Mouse (Mus musculus): Measurements from ENCODE around the gene Gm12166. TPM values are rescaled to one million over a fixed set of nuclear protein-coding genes. Genes with fewer than 3 reads are reported as not detected.
"Not testable (repeated sequence)": the region's sequence is repeated elsewhere in the genome, so short reads cannot be mapped to it uniquely, and the experiment has no call there.

Gene Gm12166
- polyA plus RNA-seq (2016; fragmentation: Nextera tagmentation; extraction: Ambion mirVana), result 2.6 and 4.0 TPM in 2 replicates

DNA sequence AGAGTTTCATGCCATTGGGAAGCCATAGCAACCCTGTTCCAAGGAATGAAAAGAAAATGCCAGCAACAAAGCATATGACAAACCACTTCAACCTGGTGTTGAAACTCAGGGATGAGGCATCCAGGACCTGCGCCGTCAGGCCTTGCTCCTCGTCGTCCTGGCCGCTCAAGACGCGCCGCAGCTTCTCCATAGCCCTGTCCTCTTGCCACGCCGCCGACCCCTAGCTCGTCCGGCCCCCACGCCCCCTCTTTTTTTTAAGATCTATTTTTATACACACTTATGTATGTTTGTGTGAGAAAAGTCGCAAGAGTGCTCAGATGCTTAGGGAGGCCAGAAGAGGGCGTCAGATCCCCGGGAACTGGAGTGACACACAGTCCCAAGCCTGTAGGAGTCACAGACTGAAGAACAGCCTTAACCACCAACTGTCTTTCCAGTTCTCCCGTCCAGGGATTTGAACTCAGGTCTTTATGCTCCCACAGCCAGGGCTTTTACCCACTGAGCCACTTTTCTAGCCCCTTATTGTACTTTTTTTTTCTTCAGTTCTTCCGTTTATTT is at the start of gene Gm12166:
Gene Gm12166 (minus strand): TSS at position 217 of the 555 bp plus-strand sequence.
- not testable (repeated sequence) for H3K36me3 ChIP-seq; H3K4me3 ChIP-seq; H3K9me3 ChIP-seq; H3K27ac ChIP-seq; DNase-seq (ENCODE audit: low spot score)
- Histone ChIP-seq H3K4me1 (replicated peaks) (peaks cover 33% of the 10 kb centered on the region), H3K27me3 (ENCODE audit: insufficient read depth, poor library complexity, severe bottlenecking) (peaks cover 15% of the 10 kb centered on the region; the same call in 1 of the 2 replicates)
- WGBS, result 28% methylated on average over 19 of the region's 19 CpGs

DNA sequence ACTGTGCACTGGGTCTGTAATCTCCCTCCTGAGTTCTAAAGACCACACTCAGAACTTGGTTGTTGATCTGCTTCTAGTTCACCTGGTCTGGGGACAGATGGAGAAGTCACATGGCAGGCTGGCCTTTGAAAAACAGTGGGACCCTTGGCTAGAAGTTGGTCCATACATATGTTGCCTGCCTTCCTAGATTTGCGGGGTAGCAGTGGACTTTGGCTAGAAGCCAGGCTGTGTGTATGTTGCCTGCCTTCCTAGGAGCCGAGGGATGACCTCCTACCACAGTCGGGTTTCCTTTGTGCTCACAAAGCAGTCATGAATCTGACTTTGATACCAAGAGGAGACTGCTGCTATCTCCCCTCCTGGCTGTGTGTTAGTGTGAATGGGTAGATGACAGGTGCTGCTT is 44.9 kb upstream of the Gm12166 start:
- Histone ChIP-seq H3K36me3 (peaks cover 41% of the 10 kb centered on the region), H3K4me1 (replicated peaks) (peaks cover 6% of the 10 kb centered on the region), H3K27ac (no peak overlapping the region), H3K4me3 (no peak overlapping the region), H3K27me3 (ENCODE audit: insufficient read depth, poor library complexity, severe bottlenecking) (no peaks in the 10 kb centered on the region), H3K9me3 (no peaks in the 10 kb centered on the region)
- 93% methylated on average over 3 of the region's 3 CpGs for WGBS
- DNase-seq (ENCODE audit: low spot score), result no peak

DNA sequence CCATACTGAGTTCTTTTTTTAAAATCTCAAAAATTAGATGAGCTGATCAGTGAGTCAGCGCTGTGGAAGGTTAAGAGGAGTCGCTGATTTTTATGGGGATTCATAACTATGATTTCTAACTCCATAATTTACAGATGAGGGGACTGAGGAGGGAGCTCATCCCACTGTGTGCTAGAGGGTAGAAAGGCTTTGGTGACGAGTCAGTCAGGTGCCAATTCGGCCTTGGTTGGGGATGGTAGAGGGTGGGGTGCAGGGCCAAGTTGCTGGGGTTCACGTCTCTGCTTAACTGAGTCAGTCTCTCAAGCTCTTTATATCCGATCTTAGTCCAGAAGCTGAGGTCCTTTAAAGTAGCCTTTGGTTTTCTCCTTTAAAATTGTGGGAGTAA is 44.1 kb upstream of the Gm12166 start:
- H3K9me3 ChIP-seq, result no peaks in the 10 kb centered on the region
- peaks cover 5% of the 10 kb centered on the region for H3K4me1 ChIP-seq (replicated peaks)
- DNase-seq (ENCODE audit: low spot score), result no peak
- H3K36me3 ChIP-seq, result peaks cover 37% of the 10 kb centered on the region
- no peaks in the 10 kb centered on the region for H3K27me3 ChIP-seq (ENCODE audit: insufficient read depth, poor library complexity, severe bottlenecking)
- H3K4me3 ChIP-seq, result no peak overlapping the region
- H3K27ac ChIP-seq, result no peak overlapping the region
- 94% methylated on average over 6 of the region's 6 CpGs for WGBS

DNA sequence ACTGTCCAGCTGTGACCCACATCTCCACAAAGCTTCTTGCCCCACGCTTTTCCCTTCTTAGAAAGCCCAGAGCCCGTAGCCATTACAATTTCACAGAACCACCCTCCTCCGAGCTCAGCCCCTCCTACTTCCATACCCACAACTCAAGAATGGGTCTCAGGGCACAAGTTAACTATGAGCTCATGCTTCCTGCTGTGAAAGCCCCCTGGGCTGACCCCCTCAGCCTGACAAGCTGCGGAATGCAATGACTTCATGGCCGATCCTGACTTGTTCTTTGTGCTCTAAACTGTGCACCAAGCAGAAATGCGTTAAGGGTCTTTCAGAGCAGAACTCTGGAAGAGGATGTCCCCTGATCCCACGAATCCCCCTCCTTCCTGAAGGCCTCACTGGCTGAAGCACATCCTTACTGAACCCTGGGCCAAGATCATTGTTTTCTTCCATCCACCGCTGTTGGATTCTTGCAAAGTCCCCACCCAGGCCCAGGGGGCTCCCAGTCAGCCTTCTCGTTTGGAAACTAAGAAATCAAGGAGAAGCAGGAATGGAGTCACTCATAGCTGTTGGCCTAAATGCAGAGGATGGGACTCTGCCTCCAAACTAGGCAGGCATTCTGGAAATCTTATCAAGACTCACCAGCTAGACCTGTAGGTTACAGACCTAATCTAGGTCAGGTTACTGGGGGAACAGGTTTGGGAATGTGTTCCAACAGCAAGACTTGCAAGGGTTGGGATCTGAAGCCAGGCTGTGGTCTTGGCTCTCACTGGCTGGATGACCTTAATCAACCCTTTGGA is 43.5 kb upstream of the Gm12166 start:
- Histone ChIP-seq H3K27ac (no peak overlapping the region), H3K4me1 (replicated peaks) (peaks cover 8% of the 10 kb centered on the region), H3K27me3 (ENCODE audit: insufficient read depth, poor library complexity, severe bottlenecking) (no peaks in the 10 kb centered on the region), H3K9me3 (no peaks in the 10 kb centered on the region), H3K4me3 (no peak overlapping the region), H3K36me3 (peaks cover 32% of the 10 kb centered on the region)
- WGBS, result 74% methylated on average over 9 of the region's 9 CpGs
- DNase-seq (ENCODE audit: low spot score), result no peak

DNA sequence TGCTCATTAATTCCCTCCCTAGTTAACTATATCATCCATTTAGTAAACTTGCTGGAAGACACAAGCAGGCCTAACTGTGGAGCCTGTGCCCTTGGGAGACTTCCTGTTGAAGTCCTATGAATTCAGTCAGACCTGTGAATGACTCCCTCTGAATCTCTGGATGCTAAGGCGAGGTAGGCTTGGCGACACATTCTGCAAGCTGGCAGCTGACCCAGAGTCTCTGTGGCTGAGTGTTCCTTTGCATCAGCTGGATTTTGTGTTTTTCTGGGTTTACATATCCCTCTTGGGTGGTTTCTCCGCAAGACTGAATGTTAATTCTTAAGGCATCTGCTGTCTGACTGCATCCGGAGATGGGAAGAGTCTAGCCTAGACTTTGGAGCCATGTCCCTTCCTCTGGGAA is 40.0 kb upstream of the Gm12166 start:
- 93% methylated on average over 4 of the region's 4 CpGs for WGBS

DNA sequence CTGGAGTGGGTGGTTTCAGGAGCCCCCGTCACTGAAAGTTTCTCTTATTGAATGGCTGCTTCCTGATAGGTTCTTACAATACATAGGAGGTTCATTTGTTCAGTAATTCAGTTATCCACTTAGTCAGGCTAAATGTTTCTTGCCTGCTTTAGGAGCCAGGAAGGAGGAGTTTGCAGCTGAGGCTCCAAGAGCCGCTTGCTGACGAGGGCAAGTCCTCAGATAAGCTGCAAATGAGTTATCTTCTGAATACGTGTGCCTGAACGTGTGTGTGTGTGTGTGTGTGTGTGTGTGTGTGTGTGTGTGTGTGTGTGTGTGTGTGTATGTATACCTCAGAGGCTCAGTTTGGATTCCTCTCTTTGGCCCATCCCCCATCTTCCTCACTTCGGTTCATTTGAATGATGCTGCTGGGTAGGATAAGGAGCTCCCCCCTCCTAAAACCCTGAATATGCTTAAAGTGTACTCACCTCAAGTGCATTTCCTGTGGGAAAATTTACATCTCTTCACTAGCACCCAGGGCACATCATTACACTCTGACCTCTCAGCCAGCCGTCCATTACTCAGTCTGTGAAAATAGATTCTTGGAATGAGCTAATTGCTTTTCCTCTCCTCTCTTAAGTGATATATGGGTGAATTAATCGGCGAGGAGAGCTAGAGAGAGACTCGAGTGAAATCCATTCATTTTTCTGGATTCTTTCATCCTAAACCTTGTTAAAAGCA is 39.0 kb upstream of the Gm12166 start:
- Histone ChIP-seq H3K4me3 (no peak overlapping the region), H3K27me3 (ENCODE audit: insufficient read depth, poor library complexity, severe bottlenecking) (no peaks in the 10 kb centered on the region), H3K36me3 (peaks cover 17% of the 10 kb centered on the region), H3K4me1 (replicated peaks) (peaks cover 20% of the 10 kb centered on the region), H3K9me3 (no peaks in the 10 kb centered on the region), H3K27ac (peak overlapping the region; percentile 40; the same call in 1 of the 2 replicates)
- no peak for DNase-seq (ENCODE audit: low spot score)
- WGBS, result 80% methylated on average over 10 of the region's 10 CpGs

More for the DNA sequence above, 40.0 kb upstream of the Gm12166 start:
- H3K27me3 ChIP-seq (ENCODE audit: insufficient read depth, poor library complexity, severe bottlenecking), result no peaks in the 10 kb centered on the region
- H3K4me1 ChIP-seq (replicated peaks), result peaks cover 20% of the 10 kb centered on the region
- H3K4me3 ChIP-seq, result no peak overlapping the region
- DNase-seq (ENCODE audit: low spot score), result no peak
- H3K36me3 ChIP-seq, result peaks cover 17% of the 10 kb centered on the region
- no peaks in the 10 kb centered on the region for H3K9me3 ChIP-seq
- H3K27ac ChIP-seq, result no peak overlapping the region

DNA sequence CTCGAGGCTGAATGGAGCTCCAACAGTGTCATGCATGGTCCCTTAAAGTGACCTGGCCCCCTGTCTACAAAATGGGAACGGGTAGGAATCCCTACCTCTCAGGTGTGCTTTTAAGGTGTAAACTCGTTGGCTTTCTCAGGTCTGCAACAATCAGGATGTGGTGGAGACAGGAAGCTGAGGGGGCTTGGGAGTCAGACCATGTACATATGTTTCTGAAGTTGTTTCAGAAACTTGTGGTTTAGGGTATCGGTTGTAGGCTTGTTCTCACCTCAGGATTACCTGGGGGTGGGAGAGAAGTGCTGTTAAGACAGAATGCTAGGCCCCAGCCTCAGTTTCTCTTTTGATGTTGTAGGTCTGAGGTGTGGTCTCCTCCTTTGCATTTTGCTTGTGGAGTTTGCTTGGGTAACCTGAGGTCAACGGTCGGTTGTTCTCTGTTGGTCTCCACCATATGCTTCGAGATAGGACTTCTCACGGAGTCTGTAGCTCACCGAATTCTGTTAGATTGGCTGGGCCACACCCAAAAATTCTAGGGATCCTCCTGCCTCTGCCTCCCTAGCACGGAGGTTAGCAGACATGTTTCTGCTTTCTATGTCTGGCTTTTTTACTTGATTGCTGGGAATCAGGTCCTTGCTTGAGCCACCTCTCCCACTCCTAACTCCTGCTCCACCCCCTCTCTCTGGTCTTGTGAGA is 38.1 kb upstream of the Gm12166 start:
- H3K4me1 ChIP-seq (replicated peaks), result peaks cover 15% of the 10 kb centered on the region
- no peaks in the 10 kb centered on the region for H3K27me3 ChIP-seq (ENCODE audit: insufficient read depth, poor library complexity, severe bottlenecking)
- no peak for DNase-seq (ENCODE audit: low spot score)
- H3K27ac ChIP-seq, result peak overlapping the region; percentile 40; the same call in 1 of the 2 replicates
- H3K36me3 ChIP-seq, result peaks cover 9% of the 10 kb centered on the region
- H3K4me3 ChIP-seq, result no peak overlapping the region
- H3K9me3 ChIP-seq, result no peaks in the 10 kb centered on the region
- whole genome bisulfite sequencing, result 89% methylated on average over 10 of the region's 10 CpGs

DNA sequence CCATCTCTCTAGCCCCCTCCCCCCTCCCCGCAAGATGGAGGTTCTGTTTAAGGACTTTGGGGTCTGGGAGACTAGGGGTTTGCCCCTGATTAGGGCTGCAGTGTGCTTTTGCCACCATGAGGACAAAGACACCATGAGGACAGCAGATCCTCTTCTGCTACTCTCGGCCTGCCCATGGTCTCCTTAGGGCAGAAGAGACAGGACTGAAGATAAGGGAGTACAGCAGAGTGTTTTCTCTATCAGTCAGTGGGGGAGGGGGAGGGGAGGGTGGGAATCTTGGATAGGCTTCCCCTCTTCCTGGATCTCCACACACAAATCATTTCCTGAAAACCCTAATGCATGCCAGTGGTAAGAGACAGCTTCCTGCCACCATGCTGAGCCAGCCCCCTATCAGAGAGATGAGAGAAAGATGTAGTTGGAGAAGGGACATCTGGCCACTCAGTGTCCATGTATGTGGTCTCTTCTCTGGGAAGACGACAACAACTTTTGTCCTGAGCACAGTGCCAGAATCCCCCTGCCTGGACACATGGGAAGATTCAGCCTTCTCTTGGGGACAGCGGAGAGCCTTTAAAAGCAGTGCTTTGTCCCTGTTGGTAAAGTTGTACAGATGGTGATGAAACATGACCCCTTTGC is 37.1 kb upstream of the Gm12166 start:
- H3K9me3 ChIP-seq, result no peaks in the 10 kb centered on the region
- H3K4me1 ChIP-seq (replicated peaks), result peaks cover 19% of the 10 kb centered on the region
- H3K36me3 ChIP-seq, result no peaks in the 10 kb centered on the region
- H3K27me3 ChIP-seq (ENCODE audit: insufficient read depth, poor library complexity, severe bottlenecking), result no peaks in the 10 kb centered on the region
- 76% methylated on average over 4 of the region's 4 CpGs for WGBS
- no peak overlapping the region for H3K4me3 ChIP-seq
- H3K27ac ChIP-seq, result peak overlapping the region; percentile 53
- no peak for DNase-seq (ENCODE audit: low spot score)

DNA sequence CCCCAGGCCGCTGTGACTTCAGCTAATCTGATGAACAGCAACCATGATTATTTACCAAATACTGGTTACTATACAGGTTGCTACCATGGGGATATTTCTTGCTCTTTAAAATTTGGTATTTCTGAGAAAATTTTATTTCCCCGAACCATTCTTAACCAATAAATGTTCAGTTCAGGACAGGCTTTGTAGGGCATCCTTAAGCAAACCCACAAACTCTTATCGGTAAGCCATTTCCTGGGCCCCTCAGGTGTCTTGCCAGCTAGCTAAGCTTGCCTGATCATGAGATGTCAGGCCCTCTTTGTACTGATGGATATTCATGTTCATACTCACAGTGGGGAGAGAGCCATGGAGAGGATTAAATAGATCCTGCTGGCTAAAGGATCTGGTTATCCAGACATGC is 34.3 kb upstream of the Gm12166 start:
- Histone ChIP-seq H3K9me3 (no peaks in the 10 kb centered on the region), H3K4me1 (replicated peaks) (peaks cover 19% of the 10 kb centered on the region), H3K36me3 (no peaks in the 10 kb centered on the region), H3K27me3 (ENCODE audit: insufficient read depth, poor library complexity, severe bottlenecking) (no peaks in the 10 kb centered on the region), H3K4me3 (no peak overlapping the region), H3K27ac (no peak overlapping the region)
- 94% methylated on average over 3 of the region's 3 CpGs for WGBS
- DNase-seq (ENCODE audit: low spot score), result no peak

DNA sequence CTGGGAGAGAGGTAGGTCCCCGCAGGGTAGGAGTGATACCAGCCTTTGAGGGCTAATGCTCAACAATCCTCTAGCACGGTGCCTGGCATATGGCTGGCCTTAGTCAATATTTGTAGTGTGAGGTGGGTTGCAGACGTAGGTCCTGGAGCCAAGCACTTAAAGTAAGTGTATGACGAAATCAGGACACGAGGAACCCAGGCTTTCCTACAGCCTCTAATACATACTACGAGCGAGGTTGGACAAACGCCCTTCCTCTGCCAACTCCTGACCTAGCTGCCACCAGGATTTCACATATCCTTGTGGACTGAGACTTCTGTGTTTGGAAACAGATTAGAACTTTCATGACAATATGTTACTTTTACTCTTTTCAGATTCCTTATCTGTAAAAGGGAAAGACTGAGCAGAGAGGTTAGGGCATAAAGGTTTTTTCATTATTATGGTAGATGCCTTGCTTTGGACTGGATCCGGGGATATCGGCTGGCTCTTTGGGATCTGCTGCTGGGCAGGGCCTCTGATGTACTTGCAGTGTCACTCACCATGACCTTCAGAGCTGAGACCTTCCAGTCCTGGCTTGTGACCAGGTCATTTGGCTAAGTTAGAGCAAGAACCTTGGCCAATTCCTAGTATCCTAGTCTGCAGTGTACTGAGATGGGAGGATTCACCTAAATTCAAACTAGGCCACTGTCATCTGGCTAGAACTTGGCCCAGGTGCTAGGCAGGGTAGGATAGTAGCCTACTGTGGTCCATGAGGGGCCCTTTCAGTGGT is 33.5 kb upstream of the Gm12166 start:
- H3K4me1 ChIP-seq (replicated peaks), result peaks cover 14% of the 10 kb centered on the region
- DNase-seq (ENCODE audit: low spot score), result no peak
- H3K4me3 ChIP-seq, result no peak overlapping the region
- 95% methylated on average over 10 of the region's 10 CpGs for WGBS
- H3K36me3 ChIP-seq, result no peaks in the 10 kb centered on the region
- no peaks in the 10 kb centered on the region for H3K9me3 ChIP-seq
- H3K27ac ChIP-seq, result no peak overlapping the region
- H3K27me3 ChIP-seq (ENCODE audit: insufficient read depth, poor library complexity, severe bottlenecking), result no peaks in the 10 kb centered on the region

DNA sequence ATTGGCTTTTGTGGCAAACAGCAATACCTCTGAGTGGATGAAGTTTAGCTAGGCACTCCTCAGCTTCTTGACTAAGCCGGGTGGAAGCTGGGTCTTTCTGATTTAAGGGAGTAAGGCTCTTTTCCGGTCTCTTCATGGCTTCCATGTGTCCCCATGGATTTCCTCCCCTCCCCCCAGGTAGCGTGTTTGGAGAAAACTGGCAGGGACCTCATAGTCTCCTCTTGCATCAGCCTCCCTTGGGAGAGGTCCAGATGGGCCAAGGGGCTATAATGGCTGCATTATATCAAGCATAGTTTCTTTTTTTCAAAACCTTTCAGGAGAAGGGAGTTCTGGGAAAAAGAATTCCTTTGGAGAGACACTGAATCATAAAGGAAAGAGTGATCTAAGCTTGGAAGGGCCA is 32.4 kb upstream of the Gm12166 start:
- DNase-seq (ENCODE audit: low spot score), result no peak
- Histone ChIP-seq H3K27me3 (ENCODE audit: insufficient read depth, poor library complexity, severe bottlenecking) (no peaks in the 10 kb centered on the region), H3K4me3 (no peak overlapping the region), H3K27ac (no peak overlapping the region), H3K9me3 (no peaks in the 10 kb centered on the region), H3K4me1 (replicated peaks) (peaks cover 12% of the 10 kb centered on the region), H3K36me3 (no peaks in the 10 kb centered on the region)
- WGBS, result 85% methylated on average over 3 of the region's 3 CpGs

Data from hindbrain, embryonic 10.5 days (tissue).